Mouse (Mus musculus): ENCODE results near the gene Cfap43.

- no peak for TF ChIP-seq CTCF (IDR thresholded peaks at IDR 0.05; ENCODE audit: extremely low read depth, insufficient read depth, insufficient read length, insufficient replicate concordance)
- peak; percentile 77; the same call in 1 of the 2 replicates for TF ChIP-seq POLR2A (IDR thresholded peaks at IDR 0.05; ENCODE audit: low read depth, low read length)
Observed at GRCm38 (mm10) chr19:47731071-47731881, 187.8 kb downstream of the Cfap43 start, which contains the start of gene Sfr1.
